Mouse (Mus musculus) spleen, embryonic (tissue): ENCODE data around the gene Tpd52l2.

ENCODE experiments used
- CTCF ChIA-PET: fragments of 350-600 bp; sonication (Branson Sonifier 250); formaldehyde crosslinking; loops from one replicate; lab custom pipeline; 2022; lab: Charles Lee

The Tpd52l2 gene

DNA sequence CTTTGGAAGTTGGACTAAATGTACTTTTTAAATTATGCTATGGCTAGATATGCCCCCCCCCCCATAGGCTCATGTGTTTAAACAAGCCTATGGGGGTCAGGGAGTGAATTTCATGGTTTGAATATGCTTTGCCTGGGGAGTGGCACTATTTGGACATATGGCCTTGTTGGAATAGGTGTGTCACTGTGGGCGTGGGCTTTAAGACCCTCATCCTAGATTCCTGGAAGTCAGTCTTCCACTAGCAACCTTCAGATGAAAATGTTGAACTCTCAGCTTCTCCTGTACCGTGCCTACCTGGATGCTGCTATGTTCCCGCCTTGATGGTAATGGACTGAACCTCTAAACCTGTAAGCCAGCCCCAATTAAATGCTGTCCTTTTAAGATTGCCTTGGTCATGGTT, 35.6 kb downstream of the Tpd52l2 start:
- CTCF ChIA-PET, result interaction anchor here (0.7 to 1.2 kb wide), 2 partner anchors 10 to 21 kb away, joined by 4 to 6 read pairs; no protein-coding TSS in a partner anchor

- CTCF ChIA-PET, result no interaction called here
Observed at GRCm38 (mm10) chr2:181536410-181536809, 39.5 kb downstream of the Tpd52l2 start.

DNA sequence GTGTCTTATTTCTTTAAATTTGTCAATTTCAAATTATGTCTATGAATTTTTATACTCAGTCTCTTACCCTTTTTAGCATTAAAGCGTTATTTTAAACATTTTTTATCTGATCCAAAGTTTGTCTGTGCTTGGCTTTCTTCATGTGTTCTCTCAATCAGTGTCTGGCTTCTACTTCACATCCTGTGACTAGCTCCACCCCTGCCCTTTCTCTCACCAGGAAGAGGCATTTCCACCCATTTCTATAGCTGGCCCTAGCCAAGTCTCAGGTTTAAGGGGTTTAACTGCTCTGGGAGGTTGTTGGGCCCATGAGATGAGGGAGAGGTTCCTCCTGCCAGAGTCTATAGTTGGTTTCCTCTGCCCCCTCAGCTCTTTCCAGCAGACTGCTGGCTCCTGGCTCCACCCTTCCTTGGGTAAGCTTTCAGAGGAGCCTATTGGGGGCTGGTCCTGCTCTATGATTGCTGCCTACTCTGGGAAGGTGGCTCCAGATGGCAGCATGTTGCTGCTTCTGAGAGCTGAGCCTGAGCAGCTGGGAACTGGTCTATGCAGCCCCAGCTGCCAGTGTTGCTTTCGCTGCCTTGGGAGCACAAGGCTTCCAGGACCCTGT, 40.6 kb downstream of the Tpd52l2 start:
- CTCF ChIA-PET, result interaction anchor here (0.7 kb wide), 1 partner anchor 40 kb away, joined by 3 read pairs; no protein-coding TSS in a partner anchor

DNA sequence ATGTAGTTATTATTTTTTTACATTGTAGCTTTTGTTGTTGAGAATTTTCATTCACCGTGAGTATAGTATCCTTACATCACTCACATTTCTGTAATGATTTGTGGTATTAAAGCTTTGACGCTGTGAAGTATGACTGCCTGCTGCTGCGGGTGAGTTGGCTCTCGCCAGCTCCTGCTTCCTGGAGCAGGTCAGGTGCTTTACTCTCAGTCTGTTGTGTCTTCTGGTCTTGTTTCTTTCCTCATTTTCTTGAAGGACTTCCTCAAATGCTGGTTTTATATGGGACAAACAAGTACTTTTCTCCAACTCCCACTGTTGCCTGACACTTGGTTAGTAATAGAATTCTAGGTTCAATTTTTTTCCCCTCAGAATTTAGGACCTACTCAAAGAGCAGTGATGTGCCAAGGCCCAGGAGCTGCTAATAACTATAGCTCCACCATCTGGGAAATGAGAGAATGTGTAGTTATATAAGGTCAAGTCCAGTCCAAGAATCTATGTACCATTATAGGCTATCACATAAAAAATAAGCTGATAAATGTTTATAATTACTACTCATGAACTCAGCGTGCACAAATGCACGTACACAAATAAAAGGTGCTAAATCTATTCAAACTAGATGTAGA, 44.9 kb downstream of the Tpd52l2 start:
- CTCF ChIA-PET, result interaction anchor here (0.6 kb wide), 2 partner anchors 159 to 257 kb away, joined by 5 to 8 read pairs; no protein-coding TSS in a partner anchor

GRCm38 (mm10) chr2:181546142-181546541, 49.2 kb downstream of the Tpd52l2 start:
- CTCF ChIA-PET, result no interaction called here

GRCm38 (mm10) chr2:181548227-181548626, 51.3 kb downstream of the Tpd52l2 start:
- CTCF ChIA-PET, result no interaction called here

GRCm38 (mm10) chr2:181548682-181549081, 51.7 kb downstream of the Tpd52l2 start:
- CTCF ChIA-PET, result no interaction called here

- CTCF ChIA-PET, result no interaction called here
Observed at GRCm38 (mm10) chr2:181550233-181550632, 53.3 kb downstream of the Tpd52l2 start.

DNA sequence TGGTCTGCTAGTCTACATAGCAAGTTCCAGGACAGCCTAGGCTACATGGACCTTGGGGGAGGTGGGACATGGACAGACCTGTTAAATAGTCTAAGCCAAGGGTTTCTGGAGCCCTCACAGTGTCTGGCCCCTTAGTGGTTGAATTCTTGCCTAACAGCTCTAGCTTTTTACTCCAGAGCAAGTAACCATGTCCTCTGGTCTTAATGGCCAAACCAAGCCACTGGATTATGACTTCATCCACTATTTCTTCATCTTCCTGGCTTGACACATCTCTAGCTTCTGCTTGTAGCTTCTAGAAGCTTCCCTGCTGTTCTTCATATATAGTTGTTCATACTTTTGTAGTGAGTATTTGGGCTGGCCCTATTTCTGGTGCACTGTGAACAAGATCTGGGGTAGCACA, 56.8 kb downstream of the Tpd52l2 start:
- CTCF ChIA-PET, result interaction anchor here (0.6 kb wide), 2 partner anchors 22 to 1502 kb away, joined by 4 to 6 read pairs; no protein-coding TSS in a partner anchor

- CTCF ChIA-PET, result interaction anchor here (0.7 to 1.1 kb wide), 2 partner anchors 11 to 175 kb away, joined by 4 to 6 read pairs; no protein-coding TSS in a partner anchor
Observed at GRCm38 (mm10) chr2:181567338-181567737, 70.4 kb downstream of the Tpd52l2 start.
